Mouse (Mus musculus): Measurements from ENCODE around the gene Exoc3l. TPM values are rescaled to one million over a fixed set of nuclear protein-coding genes. Genes with fewer than 3 reads are reported as not detected.

Exoc3l gene
- total and polyA plus RNA-seq, 3 experiments, result 4.4 to 10.9 (median 7.5) TPM

DNA sequence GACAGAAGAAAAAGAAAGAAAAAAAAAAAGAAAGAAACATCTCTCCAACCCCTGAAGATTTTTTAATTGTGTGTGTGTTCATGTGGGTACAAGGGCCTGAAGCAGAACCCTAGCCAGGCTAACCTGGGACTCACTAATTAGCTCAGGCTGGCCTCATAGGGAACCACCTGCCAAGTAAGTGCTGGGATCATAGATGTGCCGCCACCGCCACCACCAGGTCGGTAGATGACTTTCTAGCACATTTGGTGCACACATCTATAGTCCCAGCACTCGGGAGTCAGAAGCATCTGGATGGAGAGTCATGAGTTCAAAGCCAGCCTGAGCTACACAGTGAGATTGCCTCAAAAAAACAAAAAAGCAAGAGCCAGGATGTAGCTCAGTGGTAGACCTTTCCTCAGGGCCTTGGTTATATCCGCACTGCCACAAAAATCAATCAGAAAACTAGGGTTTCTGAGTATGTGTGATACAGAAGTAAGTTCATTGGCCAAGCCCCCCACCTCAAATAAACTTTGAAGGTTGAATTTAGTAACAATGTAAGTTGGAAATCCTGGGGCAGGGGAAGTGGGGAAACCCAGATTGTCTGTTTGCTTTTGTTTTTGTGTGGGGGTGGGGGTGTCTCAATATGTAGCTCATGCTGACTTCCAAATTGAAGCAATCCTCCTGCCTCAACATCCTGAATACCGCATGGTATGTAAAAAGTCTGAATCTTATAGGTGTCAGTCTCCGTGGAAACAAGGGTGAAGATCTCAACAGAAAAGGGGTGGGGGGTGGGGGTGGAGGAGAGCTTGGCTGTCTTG, 38.4 kb downstream of the Exoc3l start:
- no peak overlapping the region for H3K27ac ChIP-seq (ENCODE audit: insufficient read depth, low read depth)
- H3K79me2 ChIP-seq (replicated peaks; ENCODE audit: control insufficient read depth, extremely low read depth, insufficient read depth, poor library complexity, severe bottlenecking), result no peaks in the 10 kb centered on the region
- H3K36me3 ChIP-seq (replicated peaks in 1 of 2; ENCODE audit: control insufficient read depth in 1 of 2, insufficient read depth in 1 of 2, low read length in 1 of 2), result peaks cover 20 to 69% of the 10 kb centered on the region in 2 experiments
- no peaks in the 10 kb centered on the region for H3K27me3 ChIP-seq (replicated peaks)
- peaks cover 4% of the 10 kb centered on the region for H3K9me3 ChIP-seq (replicated peaks; ENCODE audit: low read length)
- no peak overlapping the region for H3K9ac ChIP-seq (ENCODE audit: insufficient read depth, low read depth)
- TF ChIP-seq PAX5 (IDR thresholded peaks at IDR 0.05; ENCODE audit: low read length) (no peak), TCF12 (IDR thresholded peaks at IDR 0.05; ENCODE audit: low read depth, low read length) (no peak), ELF1 (IDR thresholded peaks at IDR 0.05; ENCODE audit: low read depth, low read length) (no peak), USF2 (conservative IDR thresholded peaks at IDR 0.05; ENCODE audit: low read depth, low read length) (no peak), GABPA (IDR thresholded peaks at IDR 0.05; ENCODE audit: insufficient replicate concordance, low read depth, low read length) (no peak), MYC (IDR thresholded peaks at IDR 0.05; ENCODE audit: low read depth, low read length) (no peak), ZMIZ1 (IDR thresholded peaks at IDR 0.05; ENCODE audit: low read depth, low read length) (no peak), ETS1 (conservative IDR thresholded peaks at IDR 0.05; ENCODE audit: low read depth, low read length) (no peak), CHD1 (IDR thresholded peaks at IDR 0.05; ENCODE audit: low read depth, low read length) (no peak), RAD21 (IDR thresholded peaks at IDR 0.05; ENCODE audit: low read depth, low read length) (no peak; the same call in 1 of the 2 replicates), ZC3H11A (IDR thresholded peaks at IDR 0.05; ENCODE audit: low read depth, low read length) (no peak), MXI1 (IDR thresholded peaks at IDR 0.05; ENCODE audit: low read depth, low read length) (no peak), USF1 (IDR thresholded peaks at IDR 0.05; ENCODE audit: low read depth, low read length) (no peak), E2F4 (IDR thresholded peaks at IDR 0.05; ENCODE audit: insufficient replicate concordance, low read depth, low read length) (no peak), EP300 (IDR thresholded peaks at IDR 0.05; ENCODE audit: low read length) (no peak)
- H3K4me2 ChIP-seq (ENCODE audit: insufficient read depth, low read depth, poor library complexity, severe bottlenecking), result no peak overlapping the region
- H3K4me1 ChIP-seq (ENCODE audit: control insufficient read depth in 1 of 2, insufficient read depth in 2 of 2), result peaks cover 16 to 48% of the 10 kb centered on the region in 2 experiments
- no peak overlapping the region for H3K4me3 ChIP-seq (replicated peaks in 1 of 3; ENCODE audit: low read depth in 2 of 3, low read length in 2 of 3, poor library complexity in 1 of 3)
- in situ Hi-C loops (cut with MboI; ENCODE audit: low pct_ligation_motif_present, low pct_unique_long_range_greater_than_20kb, low sequenced_read_pairs) (loop anchor here (5.0 kb wide), 1 partner anchor 35 kb away; no protein-coding TSS in a partner anchor), dilution Hi-C loops (cut with MboI; ENCODE audit: extremely low pct_ligation_motif_present, extremely low pct_unique_long_range_greater_than_20kb, low sequenced_read_pairs) (no loop called here)
- no peak for DNase-seq (ENCODE audit: extremely low read depth)

DNA sequence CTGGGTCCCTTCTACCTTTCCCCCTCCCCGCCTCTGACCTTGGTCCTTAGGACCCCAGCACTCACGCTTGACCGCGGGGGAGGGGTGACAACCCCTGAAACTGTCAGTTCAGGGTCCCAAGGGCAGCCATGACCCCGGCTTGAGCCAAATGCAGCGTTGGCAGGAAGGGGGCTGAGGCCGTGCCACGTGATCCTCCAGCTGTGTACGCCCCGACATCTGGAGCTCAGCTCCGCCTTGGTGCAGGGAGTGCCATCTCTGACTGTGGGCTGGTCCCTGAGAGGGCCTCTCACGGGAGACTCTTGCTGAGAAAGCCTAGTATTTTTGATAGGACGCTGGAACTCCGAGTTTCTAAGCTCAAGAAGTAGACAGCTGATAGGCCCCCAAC, 40.9 kb downstream of the Exoc3l start, which contains the start of gene B3gnt9:
Gene B3gnt9 (minus strand): TSS at position 188 of the 385 bp plus-strand sequence.
- peaks cover 43 to 85% of the 10 kb centered on the region in 2 experiments for H3K36me3 ChIP-seq (replicated peaks in 1 of 2; ENCODE audit: control insufficient read depth in 1 of 2, insufficient read depth in 1 of 2, low read length in 1 of 2)
- H3K27me3 ChIP-seq (replicated peaks), result no peaks in the 10 kb centered on the region
- H3K4me3 ChIP-seq (replicated peaks in 1 of 3; ENCODE audit: low read depth in 2 of 3, low read length in 2 of 3, poor library complexity in 1 of 3), result peak within 1 kb of the TSS; percentile 41 to 86 (median 53)
- peak within 1 kb of the TSS; percentile 18 for H3K27ac ChIP-seq (ENCODE audit: insufficient read depth, low read depth)
- H3K9me3 ChIP-seq (replicated peaks; ENCODE audit: low read length), result no peaks in the 10 kb centered on the region
- H3K79me2 ChIP-seq (replicated peaks; ENCODE audit: control insufficient read depth, extremely low read depth, insufficient read depth, poor library complexity, severe bottlenecking), result no peaks in the 10 kb centered on the region
- no peak for DNase-seq (ENCODE audit: extremely low read depth)
- peak within 1 kb of the TSS; percentile 69 for H3K4me2 ChIP-seq (ENCODE audit: insufficient read depth, low read depth, poor library complexity, severe bottlenecking)
- in situ Hi-C loops (cut with MboI; ENCODE audit: low pct_ligation_motif_present, low pct_unique_long_range_greater_than_20kb, low sequenced_read_pairs), result loop anchor here (5.0 kb wide), 1 partner anchor 37 kb away; no protein-coding TSS in a partner anchor
- H3K4me1 ChIP-seq (ENCODE audit: control insufficient read depth in 1 of 2, insufficient read depth in 2 of 2), result peaks cover 12 to 29% of the 10 kb centered on the region in 2 experiments
- H3K9ac ChIP-seq (ENCODE audit: insufficient read depth, low read depth), result peak within 1 kb of the TSS; percentile 22
- dilution Hi-C loops (cut with MboI; ENCODE audit: extremely low pct_ligation_motif_present, extremely low pct_unique_long_range_greater_than_20kb, low sequenced_read_pairs), result no loop called here
- TF ChIP-seq EP300 (IDR thresholded peaks at IDR 0.05; ENCODE audit: low read length), result no peak
- TF ChIP-seq USF2 (conservative IDR thresholded peaks at IDR 0.05; ENCODE audit: low read depth, low read length), result peak; percentile 68
- TF ChIP-seq ZNF384 (IDR thresholded peaks at IDR 0.05; ENCODE audit: low read depth, low read length), result no peak
- TF ChIP-seq POLR2AphosphoS2 (IDR thresholded peaks at IDR 0.05; ENCODE audit: low read depth, low read length), result no peak
- TF ChIP-seq NRF1 (IDR thresholded peaks at IDR 0.05; ENCODE audit: low read depth, low read length), result no peak
- no peak for TF ChIP-seq TBP (conservative IDR thresholded peaks at IDR 0.05; ENCODE audit: low read depth, low read length)
- TF ChIP-seq USF1 (IDR thresholded peaks at IDR 0.05; ENCODE audit: low read depth, low read length), result peak; percentile 83
- TF ChIP-seq UBTF (IDR thresholded peaks at IDR 0.05; ENCODE audit: low read depth, low read length), result no peak
- no peak; the same call in 1 of the 2 replicates for TF ChIP-seq MAX (IDR thresholded peaks at IDR 0.05; ENCODE audit: low read length)
- TF ChIP-seq PAX5 (IDR thresholded peaks at IDR 0.05; ENCODE audit: low read length), result no peak
- TF ChIP-seq MYC (IDR thresholded peaks at IDR 0.05; ENCODE audit: low read depth, low read length), result no peak
- TF ChIP-seq CHD1 (IDR thresholded peaks at IDR 0.05; ENCODE audit: low read depth, low read length), result no peak
- no peak for TF ChIP-seq IRF4 (IDR thresholded peaks at IDR 0.05; ENCODE audit: low read depth, low read length)
- no peak for TF ChIP-seq JUN (IDR thresholded peaks at IDR 0.05; ENCODE audit: insufficient read depth, low read depth, low read length)
- TF ChIP-seq E2F4 (IDR thresholded peaks at IDR 0.05; ENCODE audit: insufficient replicate concordance, low read depth, low read length), result no peak
- peak; percentile 67 for TF ChIP-seq BHLHE40 (IDR thresholded peaks at IDR 0.05; ENCODE audit: low read depth, low read length)
- TF ChIP-seq ETS1 (conservative IDR thresholded peaks at IDR 0.05; ENCODE audit: low read depth, low read length), result no peak
- TF ChIP-seq NELFE (IDR thresholded peaks at IDR 0.05; ENCODE audit: low read depth, low read length), result no peak
- TF ChIP-seq GABPA (IDR thresholded peaks at IDR 0.05; ENCODE audit: insufficient replicate concordance, low read depth, low read length), result no peak
- TF ChIP-seq SIN3A (IDR thresholded peaks at IDR 0.05; ENCODE audit: low read length), result no peak
- TF ChIP-seq POLR2A (IDR thresholded peaks at IDR 0.05; ENCODE audit: low read depth, low read length), result no peak
- no peak for TF ChIP-seq MEF2A (IDR thresholded peaks at IDR 0.05; ENCODE audit: borderline replicate concordance, low read depth, low read length)
- no peak for TF ChIP-seq CTCF (conservative IDR thresholded peaks at IDR 0.05 in 1 of 2, IDR thresholded peaks at IDR 0.05 in 1 of 2; ENCODE audit: low read depth in 2 of 2, low read length in 2 of 2)
- no peak for TF ChIP-seq ZMIZ1 (IDR thresholded peaks at IDR 0.05; ENCODE audit: low read depth, low read length)
- no peak for TF ChIP-seq RAD21 (IDR thresholded peaks at IDR 0.05; ENCODE audit: low read depth, low read length)

Data from CH12.LX (cell line).